9 mouse cellular contexts compared by ENCODE assay signal in genomic region chr7:46508590-46509318, GRCm38 (mm10).
A peak's percentile ranks its signal among the peaks of the same experiment; 100 is the strongest.
DNase-seq lines count a peak whose midpoint lies in the region; ATAC-seq and TF ChIP-seq lines count a peak whose summit lies in the region.
"Had no signal": no experiment of that assay in that cellular context is flagged by ENCODE, and none has a peak within 500 bp of the region (broad histone marks: within the 10 kb centered on the region; RNA-seq: fewer than 3 reads in every experiment).

No protein-coding gene starts in this region.

- H3K4me3 ChIP-seq in forebrain, embryonic 16.5 days (replicated peaks; ENCODE audit: low read length) = no peak overlapping the region
- no peak overlapping the region for H3K4me3 ChIP-seq in intestine, postnatal 0 days (ENCODE audit: low read depth, low read length)
- no peak overlapping the region for H3K4me3 ChIP-seq in neural tube, embryonic 14.5 days (ENCODE audit: low read depth, low read length)
- H3K4me3 ChIP-seq: heart, embryonic 13.5 days; liver, embryonic 15.5 days had no signal

- H3K4me2 ChIP-seq in forebrain, embryonic 16.5 days (ENCODE audit: low read length) = peak overlapping the region; percentile 46
- no peak overlapping the region for H3K4me2 ChIP-seq in intestine, postnatal 0 days (replicated peaks; ENCODE audit: low read depth)
- H3K4me2 ChIP-seq in neural tube, embryonic 14.5 days (ENCODE audit: low read depth, low read length) = no peak overlapping the region
- H3K4me2 ChIP-seq: heart, embryonic 13.5 days; liver, embryonic 15.5 days had no signal

- no peak for TF ChIP-seq CTCF in intestine, postnatal 0 days (IDR thresholded peaks at IDR 0.05; ENCODE audit: low read depth)

- no peak overlapping the region for H3K9ac ChIP-seq in forebrain, embryonic 16.5 days (replicated peaks; ENCODE audit: low read depth, low read length)
- no peak overlapping the region for H3K9ac ChIP-seq in intestine, postnatal 0 days (ENCODE audit: low read depth, low read length)
- H3K9ac ChIP-seq in neural tube, embryonic 14.5 days (replicated peaks; ENCODE audit: low read depth, low read length) = no peak overlapping the region
- H3K9ac ChIP-seq: heart, embryonic 13.5 days; liver, embryonic 15.5 days had no signal

- ATAC-seq in forebrain, embryonic 16.5 days = peak; percentile 76
- 0 out of 2 replicates have a peak, but pooled peaks have one; percentile 28 for ATAC-seq in intestine, postnatal 0 days
- peak; percentile 16; the same call in 1 of the 2 replicates for ATAC-seq in neural tube, embryonic 14.5 days (ENCODE audit: low read depth)

- peak overlapping the region; percentile 89 for H3K27ac ChIP-seq in forebrain, embryonic 16.5 days (ENCODE audit: low read length)
- no peak overlapping the region for H3K27ac ChIP-seq in intestine, postnatal 0 days (ENCODE audit: low read depth, low read length)
- H3K27ac ChIP-seq in neural tube, embryonic 14.5 days (ENCODE audit: low read depth, low read length) = peak overlapping the region; percentile 52
- H3K27ac ChIP-seq: heart, embryonic 13.5 days; liver, embryonic 15.5 days had no signal

- peaks cover 34% of the 10 kb centered on the region for H3K4me1 ChIP-seq in forebrain, embryonic 16.5 days (replicated peaks; ENCODE audit: control insufficient read depth, insufficient read depth, low read length)
- H3K4me1 ChIP-seq in intestine, postnatal 0 days (replicated peaks; ENCODE audit: control insufficient read depth, insufficient read depth, low read length) = no peaks in the 10 kb centered on the region
- peaks cover 22% of the 10 kb centered on the region for H3K4me1 ChIP-seq in neural tube, embryonic 14.5 days (ENCODE audit: control insufficient read depth, insufficient read depth, low read length)
- H3K4me1 ChIP-seq: heart, embryonic 13.5 days; liver, embryonic 15.5 days had no signal

- DNase-seq in layer of hippocampus, postnatal 14 days (ENCODE audit: low spot score in 2 of 2) = peak; percentile 25 to 50
- DNase-seq in layer of hippocampus, adult 9-11 months = no peak
- no peak for DNase-seq in thymus, postnatal 25 days
- no peak for DNase-seq in right cerebral cortex, postnatal 36 days (ENCODE audit: low spot score in 2 of 2)

- WGBS in forebrain, embryonic 16.5 days = 21% methylated on average over 12 of the region's 12 CpGs
- 53% methylated on average over 12 of the region's 12 CpGs for WGBS in intestine, postnatal 0 days
- 22% methylated on average over 12 of the region's 12 CpGs for WGBS in neural tube, embryonic 14.5 days

- no peaks in the 10 kb centered on the region for H3K36me3 ChIP-seq in forebrain, embryonic 16.5 days (ENCODE audit: control insufficient read depth, insufficient read depth)
- H3K36me3 ChIP-seq in intestine, postnatal 0 days (ENCODE audit: control insufficient read depth, insufficient read depth) = no peaks in the 10 kb centered on the region
- no peaks in the 10 kb centered on the region for H3K36me3 ChIP-seq in neural tube, embryonic 14.5 days (ENCODE audit: control insufficient read depth, insufficient read depth, low read length)
- H3K36me3 ChIP-seq: heart, embryonic 13.5 days; liver, embryonic 15.5 days had no signal

- H3K27me3 ChIP-seq in forebrain, embryonic 16.5 days (replicated peaks; ENCODE audit: control insufficient read depth, insufficient read depth, low read length) = no peaks in the 10 kb centered on the region
- no peaks in the 10 kb centered on the region for H3K27me3 ChIP-seq in intestine, postnatal 0 days (replicated peaks; ENCODE audit: control insufficient read depth, insufficient read depth, low read length)
- no peaks in the 10 kb centered on the region for H3K27me3 ChIP-seq in neural tube, embryonic 14.5 days (ENCODE audit: control insufficient read depth, insufficient read depth, low read length)
- H3K27me3 ChIP-seq: heart, embryonic 13.5 days; liver, embryonic 15.5 days had no signal

- H3K9me3 ChIP-seq in forebrain, embryonic 16.5 days (ENCODE audit: control insufficient read depth, low read length) = no peaks in the 10 kb centered on the region
- H3K9me3 ChIP-seq in intestine, postnatal 0 days (ENCODE audit: control insufficient read depth) = no peaks in the 10 kb centered on the region
- no peaks in the 10 kb centered on the region for H3K9me3 ChIP-seq in neural tube, embryonic 14.5 days (ENCODE audit: control insufficient read depth, low read length)
- H3K9me3 ChIP-seq: heart, embryonic 13.5 days; liver, embryonic 15.5 days had no signal

Comparison
In these comparisons a context has a peak if more than half of its experiments do, and no peak if none do; other contexts are left out.
1. DNase-seq: peak in layer of hippocampus, postnatal 14 days (2 of 2); none in layer of hippocampus, adult 9-11 months (single experiment), thymus, postnatal 25 days (single experiment) and right cerebral cortex, postnatal 36 days (0 of 2).
2. ATAC-seq: peak in every context shown above with its lines; median percentile 76 in forebrain, embryonic 16.5 days; 28 in intestine, postnatal 0 days; 16 in neural tube, embryonic 14.5 days.